In the genomic region with DNA sequence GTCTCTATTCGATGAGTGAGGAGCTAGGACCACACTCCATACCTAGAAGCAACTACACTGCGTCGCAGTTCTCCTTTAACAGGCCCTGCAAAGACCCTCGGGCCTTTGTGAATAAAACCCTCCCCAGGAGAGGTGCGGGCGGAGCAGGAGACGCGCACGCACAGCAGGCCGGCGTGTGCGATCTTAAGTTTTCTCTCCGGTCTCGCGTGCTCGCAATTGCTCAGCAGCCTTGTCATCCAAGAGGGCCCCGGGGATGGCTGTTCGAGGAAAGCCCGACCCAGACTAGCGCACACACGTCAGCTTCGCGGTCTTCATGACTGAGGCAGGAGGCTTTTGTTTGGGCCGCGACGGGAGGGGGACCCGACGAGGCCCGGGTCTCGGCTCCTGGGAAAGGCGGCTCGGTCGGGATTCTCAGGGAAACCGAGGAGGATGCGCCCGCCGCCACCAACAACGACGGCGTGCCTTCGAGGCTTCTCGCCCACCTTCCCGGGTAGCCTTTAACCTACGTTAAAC, we compare ENCODE assay signal across 8 mouse cellular contexts. TPM values are rescaled to one million over a fixed set of nuclear protein-coding genes. Genes with fewer than 3 reads are reported as not detected.
DNase-seq lines count a peak whose midpoint lies in the region; ATAC-seq lines count a peak whose summit lies in the region.

No protein-coding gene starts in this region.

- H3K27me3 ChIP-seq in kidney, embryonic 16.5 days (ENCODE audit: insufficient read depth, low read length) = no peaks in the 10 kb centered on the region
- H3K27me3 ChIP-seq in liver, embryonic 12.5 days (replicated peaks) = no peaks in the 10 kb centered on the region

- no peaks in the 10 kb centered on the region for H3K9me3 ChIP-seq in kidney, embryonic 16.5 days (ENCODE audit: low read length)
- no peaks in the 10 kb centered on the region for H3K9me3 ChIP-seq in liver, embryonic 12.5 days (replicated peaks)

- WGBS in kidney, embryonic 16.5 days = under 1% methylated on average over 44 of the region's 44 CpGs
- WGBS in liver, embryonic 12.5 days (ENCODE audit: insufficient replicate concordance) = 1% methylated on average over 44 of the region's 44 CpGs

- no peaks in the 10 kb centered on the region for H3K36me3 ChIP-seq in kidney, embryonic 16.5 days (ENCODE audit: insufficient read depth, low read length)
- no peaks in the 10 kb centered on the region for H3K36me3 ChIP-seq in liver, embryonic 12.5 days

- H3K4me1 ChIP-seq in brown adipose tissue, adult 24 weeks (ENCODE audit: control insufficient read depth, insufficient read depth, insufficient read length, low read length) = 0 out of 2 replicates have a peak, but pooled peaks cover 2% of the 10 kb centered on the region
- H3K4me1 ChIP-seq in kidney, embryonic 16.5 days (ENCODE audit: insufficient read depth, low read length) = peaks cover 16% of the 10 kb centered on the region
- peaks cover 27% of the 10 kb centered on the region for H3K4me1 ChIP-seq in liver, embryonic 12.5 days

- peak overlapping the region; percentile 89 for H3K4me2 ChIP-seq in kidney, embryonic 16.5 days (replicated peaks; ENCODE audit: low read depth, low read length)
- peak overlapping the region; percentile 100 for H3K4me2 ChIP-seq in liver, embryonic 12.5 days

- peak overlapping the region; percentile 98 for H3K9ac ChIP-seq in kidney, embryonic 16.5 days (replicated peaks; ENCODE audit: low read length)
- H3K9ac ChIP-seq in liver, embryonic 12.5 days = peak overlapping the region; percentile 92

- peak; percentile 70 for ATAC-seq in frontal cortex, adult (ENCODE audit: low TSS enrichment)
- peak; percentile 50 for ATAC-seq in kidney, embryonic 16.5 days (ENCODE audit: low FRiP score, low TSS enrichment)
- ATAC-seq in liver, embryonic 12.5 days = peak; percentile 55
- ATAC-seq in monocyte, adult 5-6 weeks (replicated peaks; ENCODE audit: insufficient number of reproducible peaks, low FRiP score, low TSS enrichment, poor library complexity, severe bottlenecking) = peak; percentile 27; the same call in 1 of the 2 replicates

- H3K4me3 ChIP-seq in brown adipose tissue, adult 24 weeks (ENCODE audit: insufficient read depth, low read depth, low read length) = peak overlapping the region; percentile 85
- H3K4me3 ChIP-seq in kidney, embryonic 16.5 days (ENCODE audit: low read length) = peak overlapping the region; percentile 73
- peak overlapping the region; percentile 89 for H3K4me3 ChIP-seq in liver, embryonic 12.5 days

- DNase-seq in 3T3-L1 (ENCODE audit: low read depth, low spot score) = peak; percentile 76
- peak; percentile 74 for DNase-seq in CD4-positive helper T cell, adult 2 months (ENCODE audit: low read depth, low spot score)
- DNase-seq in yolk sac, embryonic 10.5 days (ENCODE audit: low spot score) = no peak

- H3K27ac ChIP-seq in brown adipose tissue, adult 24 weeks (replicated peaks; ENCODE audit: low read depth, low read length) = peak overlapping the region; percentile 76
- peak overlapping the region; percentile 99 for H3K27ac ChIP-seq in kidney, embryonic 16.5 days (ENCODE audit: low read length)
- H3K27ac ChIP-seq in liver, embryonic 12.5 days = peak overlapping the region; percentile 76

RNA-seq across cellular contexts. Expression of a gene that starts 0.5 kb away (rescaled TPM):
- polyA plus RNA-seq in brown adipose tissue, adult 24 weeks (2012; ENCODE audit: insufficient read depth, insufficient read length, missing spikeins) = 14.6 and 18.7 TPM in 2 replicates
- polyA plus RNA-seq in kidney, embryonic 16.5 days (2015; fragmentation: Nextera tagmentation; extraction: Ambion mirVana) = 6.5 and 7.4 TPM in 2 replicates
- 1.5 and 1.8 TPM in 2 replicates for polyA plus RNA-seq in liver, embryonic 12.5 days (2016; fragmentation: Nextera tagmentation; extraction: Ambion mirVana)
- total RNA-seq in monocyte, adult 5-6 weeks (2017) = 26.9 to 32.0 TPM (median 27.5 TPM) in 3 replicates
